Mouse (Mus musculus): ENCODE results near the gene Pdzrn4. TPM values are rescaled to one million over a fixed set of nuclear protein-coding genes. Genes with fewer than 3 reads are reported as not detected.

Gene Pdzrn4
- total and polyA plus RNA-seq, 3 experiments = not detected

GRCm38 (mm10) chr15:92435306-92435705, 38.6 kb downstream of the Pdzrn4 start:
- no peak overlapping the region for H3K4me3 ChIP-seq (ENCODE audit: control insufficient read depth in 1 of 2, insufficient read depth in 1 of 2, low read depth in 2 of 2, low read length in 2 of 2)
- H3K9ac ChIP-seq (ENCODE audit: control insufficient read depth, low read depth, low read length, poor library complexity, severe bottlenecking) = no peak overlapping the region
- H3K36me3 ChIP-seq (ENCODE audit: control insufficient read depth in 1 of 2, insufficient read depth in 2 of 2, low read length in 2 of 2) = no peaks in the 10 kb centered on the region
- H3K79me2 ChIP-seq (ENCODE audit: control insufficient read depth, insufficient read depth, low read length, poor library complexity) = no peaks in the 10 kb centered on the region
- H3K27ac ChIP-seq (ENCODE audit: control insufficient read depth, low read depth, low read length) = no peak overlapping the region
- no peaks in the 10 kb centered on the region for H3K27me3 ChIP-seq (ENCODE audit: control insufficient read depth in 1 of 2, insufficient read depth in 2 of 2, low read length in 2 of 2)
- DNase-seq (ENCODE audit: low read depth, low spot score) = no peak
- H3K9me3 ChIP-seq (replicated peaks; ENCODE audit: insufficient read depth, low read length) = no peaks in the 10 kb centered on the region
- TF ChIP-seq EP300 (IDR thresholded peaks at IDR 0.05; ENCODE audit: low read depth in 1 of 2, low read length in 2 of 2) (no peak), MEF2A (IDR thresholded peaks at IDR 0.05; ENCODE audit: extremely low read depth, insufficient replicate concordance, low read depth, low read length, poor library complexity, severe bottlenecking) (no peak), POLR2AphosphoS2 (IDR thresholded peaks at IDR 0.05; ENCODE audit: low read length) (no peak), JUND (IDR thresholded peaks at IDR 0.05; ENCODE audit: low read depth, low read length) (no peak), ZNF384 (IDR thresholded peaks at IDR 0.05; ENCODE audit: low read depth, low read length) (no peak), RCOR1 (IDR thresholded peaks at IDR 0.05; ENCODE audit: low read depth, low read length) (no peak), MAX (IDR thresholded peaks at IDR 0.05; ENCODE audit: low read length) (no peak), ZMIZ1 (IDR thresholded peaks at IDR 0.05; ENCODE audit: low read depth, low read length) (no peak), GABPA (IDR thresholded peaks at IDR 0.05; ENCODE audit: low read depth, low read length) (no peak), HCFC1 (IDR thresholded peaks at IDR 0.05; ENCODE audit: low read depth, low read length) (no peak), E2F4 (IDR thresholded peaks at IDR 0.05; ENCODE audit: borderline replicate concordance, low read depth, low read length) (no peak), USF2 (IDR thresholded peaks at IDR 0.05; ENCODE audit: borderline replicate concordance in 1 of 2, insufficient read depth in 1 of 2, low read depth in 1 of 2, low read length in 2 of 2) (no peak), MAZ (IDR thresholded peaks at IDR 0.05; ENCODE audit: low read depth, low read length) (no peak), RAD21 (IDR thresholded peaks at IDR 0.05; ENCODE audit: low read depth, low read length) (no peak), POLR2A (IDR thresholded peaks at IDR 0.05; ENCODE audit: control insufficient read depth in 1 of 2, insufficient read depth in 1 of 2, low read depth in 1 of 2, low read length in 2 of 2, poor library complexity in 1 of 2) (no peak), TBP (IDR thresholded peaks at IDR 0.05; ENCODE audit: low read depth, low read length) (no peak), GATA1 (IDR thresholded peaks at IDR 0.05; ENCODE audit: low read depth, low read length) (no peak), NELFE (IDR thresholded peaks at IDR 0.05; ENCODE audit: low read depth, low read length) (no peak), MAFK (IDR thresholded peaks at IDR 0.05; ENCODE audit: borderline replicate concordance, low read depth, low read length) (no peak), MYC (IDR thresholded peaks at IDR 0.05; ENCODE audit: low read depth, low read length) (no peak)
- no peaks in the 10 kb centered on the region for H3K4me1 ChIP-seq (ENCODE audit: control insufficient read depth in 1 of 2, insufficient read depth in 2 of 2, low read length in 2 of 2)

DNA sequence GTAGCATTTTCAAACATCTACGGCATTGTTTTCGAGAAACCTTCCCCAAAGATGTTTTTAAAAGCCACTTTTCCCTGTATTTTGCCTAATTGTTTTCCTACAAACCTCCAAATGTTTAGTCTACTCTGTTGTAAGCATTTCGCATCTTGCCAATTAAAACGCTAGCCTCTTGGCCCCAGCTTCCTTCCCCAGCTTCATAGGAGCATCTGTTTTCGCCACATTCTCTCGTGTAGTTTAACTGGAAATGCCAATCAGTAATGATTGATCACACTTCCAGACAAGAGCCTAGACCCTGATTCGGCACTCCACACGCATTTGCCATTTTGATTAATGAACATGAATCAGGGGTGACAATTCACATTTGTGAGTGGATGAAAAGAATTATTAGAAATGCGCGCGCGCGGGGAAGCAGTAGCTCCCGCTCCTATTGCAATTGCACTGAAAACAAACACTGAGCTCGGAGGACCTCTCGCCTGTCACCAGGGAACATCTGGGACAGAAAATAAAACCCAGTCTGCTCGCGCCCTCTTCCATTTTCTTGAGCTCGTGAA, 45.0 kb downstream of the Pdzrn4 start:
- TF ChIP-seq MEF2A (IDR thresholded peaks at IDR 0.05; ENCODE audit: extremely low read depth, insufficient replicate concordance, low read depth, low read length, poor library complexity, severe bottlenecking) = no peak
- no peak for TF ChIP-seq ELF1 (IDR thresholded peaks at IDR 0.05; ENCODE audit: low read depth, low read length)
- no peak for TF ChIP-seq JUND (IDR thresholded peaks at IDR 0.05; ENCODE audit: low read depth, low read length)
- no peak for TF ChIP-seq CTCF (IDR thresholded peaks at IDR 0.05 in 2 of 3, conservative IDR thresholded peaks at IDR 0.05 in 1 of 3; ENCODE audit: control insufficient read depth in 1 of 3, insufficient read depth in 1 of 3, low read depth in 2 of 3, low read length in 3 of 3, poor library complexity in 1 of 3, severe bottlenecking in 1 of 3)
- no peak for TF ChIP-seq E2F4 (IDR thresholded peaks at IDR 0.05; ENCODE audit: borderline replicate concordance, low read depth, low read length)
- no peak for TF ChIP-seq SMC3 (IDR thresholded peaks at IDR 0.05; ENCODE audit: low read depth, low read length)
- TF ChIP-seq SIN3A (IDR thresholded peaks at IDR 0.05; ENCODE audit: low read length) = no peak
- TF ChIP-seq RAD21 (IDR thresholded peaks at IDR 0.05; ENCODE audit: low read depth, low read length) = no peak
- no peak for TF ChIP-seq GABPA (IDR thresholded peaks at IDR 0.05; ENCODE audit: low read depth, low read length)
- no peak for TF ChIP-seq TCF12 (IDR thresholded peaks at IDR 0.05; ENCODE audit: low read depth, low read length)
- TF ChIP-seq ZKSCAN1 (IDR thresholded peaks at IDR 0.05; ENCODE audit: low read depth, low read length) = no peak
- TF ChIP-seq MXI1 (IDR thresholded peaks at IDR 0.05; ENCODE audit: low read depth, low read length) = no peak
- no peak for TF ChIP-seq ZMIZ1 (IDR thresholded peaks at IDR 0.05; ENCODE audit: low read depth, low read length)
- no peak for TF ChIP-seq POLR2AphosphoS5 (IDR thresholded peaks at IDR 0.05; ENCODE audit: borderline replicate concordance, low read depth, low read length)
- no peaks in the 10 kb centered on the region for H3K4me1 ChIP-seq (ENCODE audit: control insufficient read depth in 1 of 2, insufficient read depth in 2 of 2, low read length in 2 of 2)
- H3K79me2 ChIP-seq (ENCODE audit: control insufficient read depth, insufficient read depth, low read length, poor library complexity) = no peaks in the 10 kb centered on the region
- no peak overlapping the region for H3K27ac ChIP-seq (ENCODE audit: control insufficient read depth, low read depth, low read length)
- no peaks in the 10 kb centered on the region for H3K27me3 ChIP-seq (ENCODE audit: control insufficient read depth in 1 of 2, insufficient read depth in 2 of 2, low read length in 2 of 2)
- no peak for DNase-seq (ENCODE audit: low read depth, low spot score)
- H3K9ac ChIP-seq (ENCODE audit: control insufficient read depth, low read depth, low read length, poor library complexity, severe bottlenecking) = no peak overlapping the region
- H3K4me3 ChIP-seq (ENCODE audit: control insufficient read depth in 1 of 2, insufficient read depth in 1 of 2, low read depth in 2 of 2, low read length in 2 of 2) = no peak overlapping the region
- H3K36me3 ChIP-seq (ENCODE audit: control insufficient read depth in 1 of 2, insufficient read depth in 2 of 2, low read length in 2 of 2) = no peaks in the 10 kb centered on the region
- H3K9me3 ChIP-seq (replicated peaks; ENCODE audit: insufficient read depth, low read length) = no peaks in the 10 kb centered on the region

Data from MEL (cell line).